Mouse (Mus musculus): ENCODE measurements around the gene Cfap61. TPM values are rescaled to one million over a fixed set of nuclear protein-coding genes. Genes with fewer than 3 reads are reported as not detected.

The Cfap61 gene
- polyA plus RNA-seq, 1 experiment: 0.33 TPM

GRCm38 (mm10) chr2:146125129-146125528 is 190.5 kb downstream of the Cfap61 start:
- no peaks in the 10 kb centered on the region for H3K4me1 ChIP-seq (ENCODE audit: control insufficient read depth, insufficient read depth, low read length)
- no peak overlapping the region for H3K4me3 ChIP-seq (ENCODE audit: insufficient read depth, low read length)
- no peak for TF ChIP-seq POLR2A (IDR thresholded peaks at IDR 0.05; ENCODE audit: low read depth, low read length)
- no peak for TF ChIP-seq CTCF (IDR thresholded peaks at IDR 0.05; ENCODE audit: borderline replicate concordance, insufficient read depth, low read length)
- H3K27ac ChIP-seq (ENCODE audit: insufficient read depth, low read length): no peak overlapping the region

GRCm38 (mm10) chr2:146128622-146129021 is 194.0 kb downstream of the Cfap61 start:
- TF ChIP-seq POLR2A (IDR thresholded peaks at IDR 0.05; ENCODE audit: low read depth, low read length) (no peak), CTCF (IDR thresholded peaks at IDR 0.05; ENCODE audit: borderline replicate concordance, insufficient read depth, low read length) (no peak)
- H3K4me3 ChIP-seq (ENCODE audit: insufficient read depth, low read length): no peak overlapping the region
- no peak overlapping the region for H3K27ac ChIP-seq (ENCODE audit: insufficient read depth, low read length)
- no peaks in the 10 kb centered on the region for H3K4me1 ChIP-seq (ENCODE audit: control insufficient read depth, insufficient read depth, low read length)

- Histone ChIP-seq H3K4me1 (ENCODE audit: control insufficient read depth, insufficient read depth, low read length) (no peaks in the 10 kb centered on the region), H3K27ac (ENCODE audit: insufficient read depth, low read length) (no peak overlapping the region), H3K4me3 (ENCODE audit: insufficient read depth, low read length) (no peak overlapping the region)
- TF ChIP-seq CTCF (IDR thresholded peaks at IDR 0.05; ENCODE audit: borderline replicate concordance, insufficient read depth, low read length) (no peak), POLR2A (IDR thresholded peaks at IDR 0.05; ENCODE audit: low read depth, low read length) (no peak)
Measured at GRCm38 (mm10) chr2:146130514-146130913, 195.9 kb downstream of the Cfap61 start.

GRCm38 (mm10) chr2:146134275-146134674 is 199.7 kb downstream of the Cfap61 start:
- H3K4me1 ChIP-seq (ENCODE audit: control insufficient read depth, insufficient read depth, low read length): no peaks in the 10 kb centered on the region
- H3K27ac ChIP-seq (ENCODE audit: insufficient read depth, low read length): no peak overlapping the region
- H3K4me3 ChIP-seq (ENCODE audit: insufficient read depth, low read length): no peak overlapping the region
- TF ChIP-seq POLR2A (IDR thresholded peaks at IDR 0.05; ENCODE audit: low read depth, low read length) (no peak), CTCF (IDR thresholded peaks at IDR 0.05; ENCODE audit: borderline replicate concordance, insufficient read depth, low read length) (no peak)

GRCm38 (mm10) chr2:146140711-146141110 is 206.1 kb downstream of the Cfap61 start:
- Histone ChIP-seq H3K4me3 (ENCODE audit: insufficient read depth, low read length) (no peak overlapping the region), H3K4me1 (ENCODE audit: control insufficient read depth, insufficient read depth, low read length) (no peaks in the 10 kb centered on the region), H3K27ac (ENCODE audit: insufficient read depth, low read length) (no peak overlapping the region)
- TF ChIP-seq CTCF (IDR thresholded peaks at IDR 0.05; ENCODE audit: borderline replicate concordance, insufficient read depth, low read length) (no peak), POLR2A (IDR thresholded peaks at IDR 0.05; ENCODE audit: low read depth, low read length) (no peak)

GRCm38 (mm10) chr2:146147306-146147705 is 212.7 kb downstream of the Cfap61 start:
- Histone ChIP-seq H3K27ac (ENCODE audit: insufficient read depth, low read length) (no peak overlapping the region), H3K4me1 (ENCODE audit: control insufficient read depth, insufficient read depth, low read length) (no peaks in the 10 kb centered on the region), H3K4me3 (ENCODE audit: insufficient read depth, low read length) (no peak overlapping the region)
- TF ChIP-seq CTCF (IDR thresholded peaks at IDR 0.05; ENCODE audit: borderline replicate concordance, insufficient read depth, low read length): no peak
- TF ChIP-seq POLR2A (IDR thresholded peaks at IDR 0.05; ENCODE audit: low read depth, low read length): no peak

- Histone ChIP-seq H3K4me1 (ENCODE audit: control insufficient read depth, insufficient read depth, low read length) (no peaks in the 10 kb centered on the region), H3K4me3 (ENCODE audit: insufficient read depth, low read length) (no peak overlapping the region)
- TF ChIP-seq POLR2A (IDR thresholded peaks at IDR 0.05; ENCODE audit: low read depth, low read length): no peak
- no peak for TF ChIP-seq CTCF (IDR thresholded peaks at IDR 0.05; ENCODE audit: borderline replicate concordance, insufficient read depth, low read length)
Measured at GRCm38 (mm10) chr2:146147801-146148200, 213.2 kb downstream of the Cfap61 start.

GRCm38 (mm10) chr2:146149206-146149974 is 214.8 kb downstream of the Cfap61 start:
- TF ChIP-seq POLR2A (IDR thresholded peaks at IDR 0.05; ENCODE audit: low read depth, low read length) (no peak), CTCF (IDR thresholded peaks at IDR 0.05; ENCODE audit: borderline replicate concordance, insufficient read depth, low read length) (no peak)
- Histone ChIP-seq H3K4me3 (ENCODE audit: insufficient read depth, low read length) (no peak overlapping the region), H3K27ac (ENCODE audit: insufficient read depth, low read length) (no peak overlapping the region), H3K4me1 (ENCODE audit: control insufficient read depth, insufficient read depth, low read length) (no peaks in the 10 kb centered on the region)

More at GRCm38 (mm10) chr2:146147801-146148200, 213.2 kb downstream of the Cfap61 start:
- no peak overlapping the region for H3K27ac ChIP-seq (ENCODE audit: insufficient read depth, low read length)

- Histone ChIP-seq H3K4me3 (ENCODE audit: insufficient read depth, low read length) (no peak overlapping the region), H3K27ac (ENCODE audit: insufficient read depth, low read length) (no peak overlapping the region), H3K4me1 (ENCODE audit: control insufficient read depth, insufficient read depth, low read length) (no peaks in the 10 kb centered on the region)
- TF ChIP-seq CTCF (IDR thresholded peaks at IDR 0.05; ENCODE audit: borderline replicate concordance, insufficient read depth, low read length) (no peak), POLR2A (IDR thresholded peaks at IDR 0.05; ENCODE audit: low read depth, low read length) (no peak)
Measured at GRCm38 (mm10) chr2:146168017-146168803, 233.6 kb downstream of the Cfap61 start.

- Histone ChIP-seq H3K4me1 (ENCODE audit: control insufficient read depth, insufficient read depth, low read length) (no peaks in the 10 kb centered on the region), H3K4me3 (ENCODE audit: insufficient read depth, low read length) (no peak overlapping the region), H3K27ac (ENCODE audit: insufficient read depth, low read length) (no peak overlapping the region)
- no peak for TF ChIP-seq CTCF (IDR thresholded peaks at IDR 0.05; ENCODE audit: borderline replicate concordance, insufficient read depth, low read length)
- TF ChIP-seq POLR2A (IDR thresholded peaks at IDR 0.05; ENCODE audit: low read depth, low read length): no peak
Measured at GRCm38 (mm10) chr2:146169492-146169891, 234.9 kb downstream of the Cfap61 start.

Data from embryonic fibroblast, embryonic 13.5 days (primary cell).